Mouse (Mus musculus) c-Kit-positive CD71-positive TER-119-negative erythroid progenitor cells, embryonic 14.5 days (primary cell): ENCODE measurements around the gene Olfr1499.
"Not testable (repeated sequence)": the region's sequence is repeated elsewhere in the genome, so short reads cannot be mapped to it uniquely, and the experiment has no call there.

Experiments used
- DNase-seq: peaks from one replicate; pipeline ENCODE4 v3.0.0-alpha.2; 2013; ENCODE audit warnings: low read depth

The Olfr1499 gene

GRCm38 (mm10) chr19:13819347-13819746 is at the start of gene Olfr1499:
TSS of gene Olfr1499 (minus strand) at chr19:13819447.
- no peak for DNase-seq

- DNase-seq = no peak
These were observed 42.2 kb upstream of the Olfr1499 start, which contains the start of gene Olfr1502 for GRCm38 (mm10) chr19:13861495-13861894. TSS of gene Olfr1502 (plus strand) at chr19:13861795.

- DNase-seq = not testable (repeated sequence)
These were observed 31.3 kb upstream of the Olfr1499 start, which contains the start of gene Olfr1501 for GRCm38 (mm10) chr19:13850592-13850991. TSS of gene Olfr1501 (minus strand) at chr19:13850692.

GRCm38 (mm10) chr19:13830388-13830787 is 11.1 kb upstream of the Olfr1499 start, which contains the start of gene Olfr1500:
TSS of gene Olfr1500 (minus strand) at chr19:13830488.
- DNase-seq = no peak

GRCm38 (mm10) chr19:13828447-13828846 is 9.2 kb upstream of the Olfr1499 start:
- no peak for DNase-seq

GRCm38 (mm10) chr19:13820847-13821246 is 1.6 kb upstream of the Olfr1499 start:
- DNase-seq = no peak

- no peak for DNase-seq
These were observed 420 bp downstream of the Olfr1499 start for GRCm38 (mm10) chr19:13818827-13819226.

GRCm38 (mm10) chr19:13812823-13813222 is 6.4 kb downstream of the Olfr1499 start:
- no peak for DNase-seq

GRCm38 (mm10) chr19:13805486-13805885 is 13.8 kb downstream of the Olfr1499 start:
- DNase-seq = not testable (repeated sequence)

- no peak for DNase-seq
These were observed 21.1 kb downstream of the Olfr1499 start, which contains the start of gene Olfr1497 for GRCm38 (mm10) chr19:13798102-13798501. TSS of gene Olfr1497 (minus strand) at chr19:13798202.

GRCm38 (mm10) chr19:13777578-13777977 is 41.7 kb downstream of the Olfr1499 start, which contains the start of gene Olfr1496:
TSS of gene Olfr1496 (plus strand) at chr19:13777878.
- no peak for DNase-seq

GRCm38 (mm10) chr19:13768565-13769276 is 50.5 kb downstream of the Olfr1499 start:
- DNase-seq = no peak

- DNase-seq = no peak
These were observed 54.9 kb downstream of the Olfr1499 start, which contains the start of gene Olfr1495 for GRCm38 (mm10) chr19:13764306-13764705. TSS of gene Olfr1495 (plus strand) at chr19:13764606.
